Mouse (Mus musculus): Measurements from ENCODE around the gene Obscn. TPM values are rescaled to one million over a fixed set of nuclear protein-coding genes. Genes with fewer than 3 reads are reported as not detected.

The Obscn gene
- polyA plus RNA-seq, 1 experiment from 2014 or later, result 1.0 TPM

DNA sequence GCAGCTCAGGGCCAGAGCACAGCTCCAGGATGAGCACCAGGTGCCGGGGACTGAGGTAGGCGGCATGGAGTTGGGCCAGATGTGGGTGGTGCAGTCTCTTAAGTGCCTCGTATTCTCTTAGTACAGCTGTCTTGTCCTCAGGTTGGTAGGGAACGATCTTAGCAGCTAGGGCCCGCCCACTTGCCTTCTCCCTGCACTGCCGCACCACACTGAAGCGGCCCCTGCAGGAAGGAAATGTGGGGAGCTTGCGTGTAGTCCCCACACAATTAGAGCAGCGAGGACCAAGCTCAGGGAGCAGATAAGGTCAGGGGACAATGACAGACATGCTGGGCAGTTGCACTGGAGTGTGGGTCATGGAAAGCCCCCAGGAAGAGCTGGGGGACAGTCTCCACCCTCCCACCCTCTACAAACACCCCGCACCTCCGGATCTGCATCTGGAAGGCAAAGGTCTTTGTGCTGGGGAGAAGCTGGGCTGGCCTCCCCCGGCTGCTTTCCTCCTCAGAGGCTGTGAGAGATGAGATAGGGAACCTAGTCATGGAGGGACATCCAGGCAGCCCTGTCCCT is 140.3 kb downstream of the Obscn start:
- WGBS, result 51% methylated on average over 12 of the region's 12 CpGs
- H3K4me2 ChIP-seq (ENCODE audit: low read depth, low read length), result no peak overlapping the region
- H3K9me3 ChIP-seq (ENCODE audit: control insufficient read depth, low read length), result no peaks in the 10 kb centered on the region
- no peak for ATAC-seq
- H3K36me3 ChIP-seq (ENCODE audit: control insufficient read depth, insufficient read depth, low read length), result no peaks in the 10 kb centered on the region
- no peak overlapping the region for H3K27ac ChIP-seq (ENCODE audit: low read length)
- H3K27me3 ChIP-seq (replicated peaks; ENCODE audit: control insufficient read depth, insufficient read depth, low read length), result no peaks in the 10 kb centered on the region
- peaks cover 4% of the 10 kb centered on the region; the same call in 1 of the 2 replicates for H3K4me1 ChIP-seq (ENCODE audit: control insufficient read depth, insufficient read depth, low read length)
- H3K4me3 ChIP-seq (ENCODE audit: low read length), result no peak overlapping the region
- no peak overlapping the region for H3K9ac ChIP-seq (ENCODE audit: low read depth, low read length)

- no peaks in the 10 kb centered on the region for H3K27me3 ChIP-seq (replicated peaks; ENCODE audit: control insufficient read depth, insufficient read depth, low read length)
- ATAC-seq, result no peak
- 83% methylated on average over 9 of the region's 9 CpGs for WGBS
- peaks cover 4% of the 10 kb centered on the region; the same call in 1 of the 2 replicates for H3K4me1 ChIP-seq (ENCODE audit: control insufficient read depth, insufficient read depth, low read length)
- no peak overlapping the region for H3K4me3 ChIP-seq (ENCODE audit: low read length)
- peak overlapping the region; percentile 66 for H3K4me2 ChIP-seq (ENCODE audit: low read depth, low read length)
- no peaks in the 10 kb centered on the region for H3K9me3 ChIP-seq (ENCODE audit: control insufficient read depth, low read length)
- H3K36me3 ChIP-seq (ENCODE audit: control insufficient read depth, insufficient read depth, low read length), result peaks cover 6% of the 10 kb centered on the region; the same call in 1 of the 2 replicates
- H3K9ac ChIP-seq (ENCODE audit: low read depth, low read length), result no peak overlapping the region
- no peak overlapping the region for H3K27ac ChIP-seq (ENCODE audit: low read length)
These were observed 141.0 kb downstream of the Obscn start for GRCm38 (mm10) chr11:58995061-58995806.

DNA sequence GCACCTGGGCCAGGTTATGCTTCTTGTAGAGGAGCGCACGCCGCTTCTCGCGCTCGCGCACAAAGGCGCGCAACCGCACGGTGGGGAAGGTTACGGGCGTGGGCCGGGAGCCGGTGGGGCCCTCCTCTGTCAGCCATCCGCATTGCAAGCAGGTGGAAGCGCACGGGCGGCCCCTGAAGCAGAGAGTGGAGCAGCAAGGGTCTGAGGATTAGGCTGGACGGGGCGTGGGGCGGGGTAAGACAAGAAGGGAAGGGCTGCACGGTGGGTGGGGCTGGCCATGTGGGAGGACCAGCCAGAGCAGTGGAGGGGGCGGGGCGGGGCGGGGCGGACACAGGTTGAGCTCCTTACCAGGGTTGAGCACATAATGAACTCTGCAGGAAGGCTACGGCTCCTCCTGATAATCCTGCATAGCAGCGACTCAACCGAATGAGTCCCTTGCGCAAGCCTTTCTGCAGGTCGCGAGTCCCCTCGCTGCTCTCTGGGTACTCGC is 141.8 kb downstream of the Obscn start:
- Histone ChIP-seq H3K9ac (ENCODE audit: low read depth, low read length) (peak overlapping the region; percentile 50; the same call in 1 of the 2 replicates), H3K27me3 (replicated peaks; ENCODE audit: control insufficient read depth, insufficient read depth, low read length) (no peaks in the 10 kb centered on the region), H3K27ac (ENCODE audit: low read length) (no peak overlapping the region), H3K4me3 (ENCODE audit: low read length) (peak overlapping the region; percentile 45), H3K4me1 (ENCODE audit: control insufficient read depth, insufficient read depth, low read length) (peaks cover 4% of the 10 kb centered on the region; the same call in 1 of the 2 replicates), H3K36me3 (ENCODE audit: control insufficient read depth, insufficient read depth, low read length) (peaks cover 8% of the 10 kb centered on the region; the same call in 1 of the 2 replicates), H3K9me3 (ENCODE audit: control insufficient read depth, low read length) (no peaks in the 10 kb centered on the region), H3K4me2 (ENCODE audit: low read depth, low read length) (peak overlapping the region; percentile 66)
- ATAC-seq, result peak; percentile 90
- WGBS, result 2% methylated on average over 32 of the region's 35 CpGs

DNA sequence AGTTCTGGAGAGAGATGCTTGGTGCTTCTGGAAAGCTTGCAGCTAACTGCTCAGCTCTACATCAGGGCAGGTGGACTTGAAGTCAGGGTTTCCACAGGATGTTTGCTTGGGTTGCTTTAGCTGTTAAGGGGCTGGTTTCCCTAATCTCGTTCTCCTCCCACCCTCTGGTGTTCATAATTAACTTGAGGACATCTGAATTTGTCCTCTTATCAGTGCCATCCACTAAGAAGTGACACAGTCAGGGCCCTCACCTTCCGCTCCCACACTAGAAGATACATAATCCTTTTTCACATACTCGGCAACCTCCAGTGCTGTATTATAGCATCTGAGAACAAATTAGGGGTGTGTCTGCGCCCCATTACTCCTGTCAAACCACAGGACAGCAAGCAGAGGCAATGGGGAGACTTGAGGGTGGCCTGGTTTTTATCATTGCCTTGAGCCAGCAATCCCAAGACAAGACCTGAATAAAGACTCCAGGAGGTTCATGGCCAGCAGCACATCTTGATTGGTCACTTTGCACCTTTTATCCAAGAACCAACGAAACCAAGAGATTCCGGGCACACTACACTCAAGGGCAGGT is 143.0 kb downstream of the Obscn start:
- 55% methylated on average over 6 of the region's 6 CpGs for WGBS

GRCm38 (mm10) chr11:58991911-58992310 is 144.3 kb downstream of the Obscn start:
- H3K36me3 ChIP-seq (ENCODE audit: control insufficient read depth, insufficient read depth, low read length), result peaks cover 18% of the 10 kb centered on the region; the same call in 1 of the 2 replicates
- no peak overlapping the region for H3K9ac ChIP-seq (ENCODE audit: low read depth, low read length)
- H3K4me2 ChIP-seq (ENCODE audit: low read depth, low read length), result no peak overlapping the region
- no peaks in the 10 kb centered on the region for H3K27me3 ChIP-seq (replicated peaks; ENCODE audit: control insufficient read depth, insufficient read depth, low read length)
- no peak for ATAC-seq
- no peak overlapping the region for H3K27ac ChIP-seq (ENCODE audit: low read length)
- H3K4me3 ChIP-seq (ENCODE audit: low read length), result no peak overlapping the region
- no peaks in the 10 kb centered on the region for H3K9me3 ChIP-seq (ENCODE audit: control insufficient read depth, low read length)
- WGBS, result 74% methylated on average over 3 of the region's 3 CpGs
- peaks cover 4% of the 10 kb centered on the region; the same call in 1 of the 2 replicates for H3K4me1 ChIP-seq (ENCODE audit: control insufficient read depth, insufficient read depth, low read length)

More for the DNA sequence above, 143.0 kb downstream of the Obscn start:
- Histone ChIP-seq H3K4me3 (ENCODE audit: low read length) (no peak overlapping the region), H3K4me1 (ENCODE audit: control insufficient read depth, insufficient read depth, low read length) (peaks cover 4% of the 10 kb centered on the region; the same call in 1 of the 2 replicates), H3K4me2 (ENCODE audit: low read depth, low read length) (no peak overlapping the region), H3K27me3 (replicated peaks; ENCODE audit: control insufficient read depth, insufficient read depth, low read length) (no peaks in the 10 kb centered on the region), H3K9ac (ENCODE audit: low read depth, low read length) (no peak overlapping the region), H3K9me3 (ENCODE audit: control insufficient read depth, low read length) (no peaks in the 10 kb centered on the region), H3K27ac (ENCODE audit: low read length) (no peak overlapping the region), H3K36me3 (ENCODE audit: control insufficient read depth, insufficient read depth, low read length) (peaks cover 13% of the 10 kb centered on the region; the same call in 1 of the 2 replicates)
- ATAC-seq, result no peak

DNA sequence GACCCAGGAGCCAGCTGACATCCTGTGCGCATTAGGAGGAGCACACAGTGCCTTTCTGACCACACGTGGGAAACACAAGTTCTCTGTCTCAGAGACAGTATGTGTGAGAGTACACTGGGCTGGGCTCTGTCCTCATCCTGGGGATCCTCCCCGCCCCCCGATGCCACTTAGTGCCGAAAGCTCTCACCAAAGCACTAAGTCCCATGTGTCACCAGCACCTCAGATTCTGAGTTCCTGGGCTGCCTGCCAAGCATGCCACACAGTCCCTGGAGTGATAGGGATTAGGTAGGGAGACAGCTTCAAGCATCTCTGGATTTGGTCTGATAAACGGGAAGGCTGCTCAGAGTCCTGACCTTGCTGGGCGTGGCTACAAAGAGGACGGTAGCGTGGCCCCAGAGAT is 145.4 kb downstream of the Obscn start:
- no peak overlapping the region for H3K27ac ChIP-seq (ENCODE audit: low read length)
- H3K4me2 ChIP-seq (ENCODE audit: low read depth, low read length), result no peak overlapping the region
- H3K9me3 ChIP-seq (ENCODE audit: control insufficient read depth, low read length), result no peaks in the 10 kb centered on the region
- H3K27me3 ChIP-seq (replicated peaks; ENCODE audit: control insufficient read depth, insufficient read depth, low read length), result no peaks in the 10 kb centered on the region
- peaks cover 21% of the 10 kb centered on the region; the same call in 1 of the 2 replicates for H3K36me3 ChIP-seq (ENCODE audit: control insufficient read depth, insufficient read depth, low read length)
- H3K4me1 ChIP-seq (ENCODE audit: control insufficient read depth, insufficient read depth, low read length), result peaks cover 4% of the 10 kb centered on the region; the same call in 1 of the 2 replicates
- H3K4me3 ChIP-seq (ENCODE audit: low read length), result no peak overlapping the region
- no peak for ATAC-seq
- H3K9ac ChIP-seq (ENCODE audit: low read depth, low read length), result no peak overlapping the region
- WGBS, result 73% methylated on average over 9 of the region's 9 CpGs

- H3K27ac ChIP-seq (ENCODE audit: low read length), result no peak overlapping the region
- no peak overlapping the region for H3K9ac ChIP-seq (ENCODE audit: low read depth, low read length)
- H3K4me1 ChIP-seq (ENCODE audit: control insufficient read depth, insufficient read depth, low read length), result peaks cover 4% of the 10 kb centered on the region; the same call in 1 of the 2 replicates
- peaks cover 21% of the 10 kb centered on the region; the same call in 1 of the 2 replicates for H3K36me3 ChIP-seq (ENCODE audit: control insufficient read depth, insufficient read depth, low read length)
- no peak for ATAC-seq
- WGBS, result 87% methylated on average over 17 of the region's 17 CpGs
- no peak overlapping the region for H3K4me3 ChIP-seq (ENCODE audit: low read length)
- H3K4me2 ChIP-seq (ENCODE audit: low read depth, low read length), result no peak overlapping the region
- H3K27me3 ChIP-seq (replicated peaks; ENCODE audit: control insufficient read depth, insufficient read depth, low read length), result no peaks in the 10 kb centered on the region
- no peaks in the 10 kb centered on the region for H3K9me3 ChIP-seq (ENCODE audit: control insufficient read depth, low read length)
These were observed 146.1 kb downstream of the Obscn start for GRCm38 (mm10) chr11:58990141-58990540.

DNA sequence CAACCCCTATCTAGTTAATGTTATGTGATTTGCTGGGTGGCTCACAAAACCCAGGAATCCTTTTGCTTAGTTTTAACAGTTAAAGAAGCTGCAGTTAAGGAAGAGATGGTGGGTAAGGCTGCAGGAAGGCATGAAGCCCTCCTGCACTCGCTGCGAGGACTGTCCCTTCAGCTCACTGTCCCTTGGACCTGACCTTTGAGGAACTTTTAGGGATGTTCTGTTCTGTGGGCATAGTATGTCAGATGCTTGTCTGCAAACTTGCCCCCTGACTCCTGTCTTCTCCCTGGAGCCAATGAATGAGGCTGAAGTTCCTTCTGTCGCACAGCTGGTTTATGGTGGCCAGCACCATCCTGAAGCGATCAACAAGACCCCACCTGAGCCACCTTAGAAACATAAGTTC is 147.0 kb downstream of the Obscn start:
- Histone ChIP-seq H3K27me3 (replicated peaks; ENCODE audit: control insufficient read depth, insufficient read depth, low read length) (no peaks in the 10 kb centered on the region), H3K36me3 (ENCODE audit: control insufficient read depth, insufficient read depth, low read length) (peaks cover 21% of the 10 kb centered on the region; the same call in 1 of the 2 replicates), H3K9me3 (ENCODE audit: control insufficient read depth, low read length) (no peaks in the 10 kb centered on the region), H3K4me3 (ENCODE audit: low read length) (no peak overlapping the region), H3K27ac (ENCODE audit: low read length) (no peak overlapping the region), H3K4me2 (ENCODE audit: low read depth, low read length) (no peak overlapping the region), H3K4me1 (ENCODE audit: control insufficient read depth, insufficient read depth, low read length) (no peaks in the 10 kb centered on the region), H3K9ac (ENCODE audit: low read depth, low read length) (no peak overlapping the region)
- ATAC-seq, result no peak
- 95% methylated on average over 4 of the region's 4 CpGs for WGBS

GRCm38 (mm10) chr11:58985299-58985917 is 150.8 kb downstream of the Obscn start:
- Histone ChIP-seq H3K4me1 (ENCODE audit: control insufficient read depth, insufficient read depth, low read length) (peaks cover 12% of the 10 kb centered on the region), H3K36me3 (ENCODE audit: control insufficient read depth, insufficient read depth, low read length) (peaks cover 24% of the 10 kb centered on the region; the same call in 1 of the 2 replicates), H3K9me3 (ENCODE audit: control insufficient read depth, low read length) (no peaks in the 10 kb centered on the region), H3K27ac (ENCODE audit: low read length) (no peak overlapping the region), H3K4me3 (ENCODE audit: low read length) (no peak overlapping the region), H3K27me3 (replicated peaks; ENCODE audit: control insufficient read depth, insufficient read depth, low read length) (no peaks in the 10 kb centered on the region), H3K9ac (ENCODE audit: low read depth, low read length) (no peak overlapping the region), H3K4me2 (ENCODE audit: low read depth, low read length) (no peak overlapping the region)
- ATAC-seq, result no peak
- WGBS, result 82% methylated on average over 3 of the region's 3 CpGs
